Mouse (Mus musculus) kidney, embryonic 16.5 days (tissue): ENCODE results near the gene Tnfrsf9. TPM values are rescaled to one million over a fixed set of nuclear protein-coding genes. Genes with fewer than 3 reads are reported as not detected.

Experiments
- ATAC-seq: fragments of 200-750 bp; cut with Nextera tagmentation; 2 replicates; pipeline ENCODE4 v1.8.0; 2017; ENCODE audit warnings: moderate TSS enrichment; ENCODE audit not compliant: low FRiP score, low TSS enrichment
- H3K27ac ChIP-seq: fragments of 300-500 bp; sonication (generic); 2 replicates; pipeline ENCODE4 v1.5.1; 2014; ENCODE audit warnings: low read length
- H3K27me3 ChIP-seq: fragments of 300-500 bp; sonication (generic); 2 replicates; pipeline ENCODE4 v1.6.1; 2014; ENCODE audit warnings: low read length, control low read depth, mixed read lengths; ENCODE audit not compliant: insufficient read depth
- H3K36me3 ChIP-seq: fragments of 300-500 bp; sonication (generic); 2 replicates; pipeline ENCODE4 v1.6.1; 2014; ENCODE audit warnings: low read length, control low read depth, mixed read lengths; ENCODE audit not compliant: insufficient read depth
- H3K4me1 ChIP-seq: fragments of 300-500 bp; sonication (generic); 2 replicates; pipeline ENCODE4 v1.6.1; 2014; ENCODE audit warnings: low read length, control low read depth, mixed read lengths; ENCODE audit not compliant: insufficient read depth
- H3K4me2 ChIP-seq: fragments of 300-500 bp; sonication (generic); replicated peaks from 2 replicates; pipeline ENCODE4 v1.6.1; 2014; ENCODE audit warnings: low read depth, low read length
- H3K4me3 ChIP-seq: fragments of 300-500 bp; sonication (generic); 2 replicates; pipeline ENCODE4 v1.5.1; 2014; ENCODE audit warnings: mild to moderate bottlenecking, low read length
- H3K9ac ChIP-seq: fragments of 300-500 bp; sonication (generic); replicated peaks from 2 replicates; pipeline ENCODE4 v1.6.1; 2014; ENCODE audit warnings: low read length
- H3K9me3 ChIP-seq: fragments of 300-500 bp; sonication (generic); 2 replicates; pipeline ENCODE4 v1.6.1; 2016; ENCODE audit warnings: low read length, control low read depth
- whole genome bisulfite sequencing: fragments of 180-500 bp; shearing (Covaris S2); extraction: QIAGEN DNeasy Blood & Tissue Kit; methylation state at CpG from one replicate; pipeline ENCODE4 v1.1.7; 2014; 5-methylcytosine and 5-hydroxymethylcytosine counted together
- polyA plus RNA-seq: library from polyadenylated mRNA; unstranded; fragments of >200 nt; fragmentation: Nextera tagmentation; extraction: Ambion mirVana; gene quantifications from 2 replicates; pipeline ENCODE4 v1.2.1, GENCODE M21; 2015

The Tnfrsf9 gene
- 0.26 and 0.40 TPM in 2 replicates for polyA plus RNA-seq

DNA sequence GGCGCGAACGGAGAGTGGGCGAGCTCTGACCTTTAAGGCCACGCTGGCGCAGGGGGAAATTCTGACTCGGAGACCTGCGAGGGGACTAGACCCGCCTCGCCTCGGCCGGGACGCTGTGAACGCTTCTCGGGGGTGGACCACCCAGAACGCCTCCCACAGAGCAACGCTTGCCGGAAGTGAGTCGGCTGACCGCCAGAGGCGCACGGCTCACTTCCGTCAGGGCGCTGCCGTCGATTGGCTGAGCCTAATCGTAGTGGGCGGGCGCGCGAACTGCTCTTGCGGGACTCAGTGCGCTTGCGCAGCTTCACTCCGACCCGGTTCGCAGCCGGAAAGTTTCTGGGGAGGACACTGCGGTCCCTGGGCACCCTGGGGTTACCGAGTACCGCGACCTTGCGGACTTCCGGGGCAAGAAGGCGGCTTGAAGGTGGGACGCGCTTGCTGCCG, at the start of gene Tnfrsf9, which contains the start of gene Park7:
TSS of gene Tnfrsf9 (plus strand) at position 273 of the 444 bp plus-strand sequence.
TSS of gene Park7 (minus strand) at position 148 of the 444 bp plus-strand sequence.
- under 1% methylated on average over 48 of the region's 48 CpGs for WGBS

GRCm38 (mm10) chr4:150865371-150865770, 49.0 kb upstream of the Tnfrsf9 start:
- Histone ChIP-seq H3K36me3 (peaks cover 24% of the 10 kb centered on the region), H3K27ac (no peak overlapping the region), H3K9ac (no peak overlapping the region), H3K4me2 (no peak overlapping the region), H3K9me3 (no peaks in the 10 kb centered on the region), H3K4me1 (peaks cover 23% of the 10 kb centered on the region), H3K27me3 (no peaks in the 10 kb centered on the region), H3K4me3 (no peak overlapping the region)
- no peak for ATAC-seq

More for the DNA sequence above, at the start of gene Tnfrsf9, which contains the start of gene Park7:
- peak; percentile 86 for ATAC-seq
- Histone ChIP-seq H3K4me3 (peak within 1 kb of the TSS; percentile 77), H3K4me1 (peaks cover 16% of the 10 kb centered on the region), H3K27me3 (no peaks in the 10 kb centered on the region), H3K9me3 (no peaks in the 10 kb centered on the region), H3K27ac (peak within 1 kb of the TSS; percentile 92), H3K9ac (peak within 1 kb of the TSS; percentile 73), H3K36me3 (no peaks in the 10 kb centered on the region), H3K4me2 (peak within 1 kb of the TSS; percentile 65)

GRCm38 (mm10) chr4:150866069-150866468, 48.3 kb upstream of the Tnfrsf9 start:
- H3K36me3 ChIP-seq = peaks cover 24% of the 10 kb centered on the region
- H3K9me3 ChIP-seq = no peaks in the 10 kb centered on the region
- H3K27me3 ChIP-seq = no peaks in the 10 kb centered on the region
- peaks cover 27% of the 10 kb centered on the region for H3K4me1 ChIP-seq
- H3K27ac ChIP-seq = no peak overlapping the region
- no peak overlapping the region for H3K4me2 ChIP-seq
- WGBS = 90% methylated on average over 11 of the region's 11 CpGs
- H3K9ac ChIP-seq = no peak overlapping the region
- no peak overlapping the region for H3K4me3 ChIP-seq
- no peak for ATAC-seq

DNA sequence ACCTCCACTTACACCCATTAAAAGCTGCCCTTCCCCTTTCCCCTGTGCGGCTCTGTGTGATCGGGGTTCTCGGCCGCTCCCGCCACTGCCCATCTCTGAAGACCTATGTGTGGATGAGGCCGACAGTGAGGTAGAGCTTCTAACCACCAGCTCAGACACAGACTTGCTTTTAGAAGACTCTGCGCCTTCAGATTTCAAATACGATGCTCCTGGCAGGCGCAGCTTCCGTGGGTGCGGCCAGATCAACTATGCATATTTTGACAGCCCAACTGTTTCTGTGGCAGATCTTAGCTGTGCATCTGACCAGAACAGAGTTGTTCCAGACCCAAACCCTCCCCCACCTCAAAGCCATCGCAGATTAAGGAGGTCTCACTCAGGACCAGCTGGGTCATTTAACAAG, 47.9 kb upstream of the Tnfrsf9 start:
- no peak for ATAC-seq
- Histone ChIP-seq H3K9ac (no peak overlapping the region), H3K36me3 (peaks cover 24% of the 10 kb centered on the region), H3K4me2 (no peak overlapping the region), H3K4me1 (peaks cover 28% of the 10 kb centered on the region), H3K27me3 (no peaks in the 10 kb centered on the region), H3K4me3 (no peak overlapping the region), H3K9me3 (no peaks in the 10 kb centered on the region), H3K27ac (no peak overlapping the region)
- WGBS = 88% methylated on average over 8 of the region's 12 CpGs

- Histone ChIP-seq H3K36me3 (peaks cover 24% of the 10 kb centered on the region), H3K27me3 (no peaks in the 10 kb centered on the region), H3K27ac (no peak overlapping the region), H3K4me2 (no peak overlapping the region), H3K4me1 (peaks cover 35% of the 10 kb centered on the region), H3K9ac (no peak overlapping the region), H3K9me3 (no peaks in the 10 kb centered on the region), H3K4me3 (no peak overlapping the region)
- 76% methylated on average over 6 of the region's 6 CpGs for WGBS
- no peak for ATAC-seq
These were observed 46.2 kb upstream of the Tnfrsf9 start for GRCm38 (mm10) chr4:150868161-150868560.

GRCm38 (mm10) chr4:150868859-150869258, 45.5 kb upstream of the Tnfrsf9 start:
- Histone ChIP-seq H3K4me3 (no peak overlapping the region), H3K27ac (no peak overlapping the region), H3K36me3 (peaks cover 24% of the 10 kb centered on the region), H3K9ac (no peak overlapping the region), H3K4me2 (no peak overlapping the region), H3K27me3 (no peaks in the 10 kb centered on the region), H3K9me3 (no peaks in the 10 kb centered on the region), H3K4me1 (peaks cover 35% of the 10 kb centered on the region)
- no peak for ATAC-seq
- 67% methylated on average over 2 of the region's 2 CpGs for WGBS

DNA sequence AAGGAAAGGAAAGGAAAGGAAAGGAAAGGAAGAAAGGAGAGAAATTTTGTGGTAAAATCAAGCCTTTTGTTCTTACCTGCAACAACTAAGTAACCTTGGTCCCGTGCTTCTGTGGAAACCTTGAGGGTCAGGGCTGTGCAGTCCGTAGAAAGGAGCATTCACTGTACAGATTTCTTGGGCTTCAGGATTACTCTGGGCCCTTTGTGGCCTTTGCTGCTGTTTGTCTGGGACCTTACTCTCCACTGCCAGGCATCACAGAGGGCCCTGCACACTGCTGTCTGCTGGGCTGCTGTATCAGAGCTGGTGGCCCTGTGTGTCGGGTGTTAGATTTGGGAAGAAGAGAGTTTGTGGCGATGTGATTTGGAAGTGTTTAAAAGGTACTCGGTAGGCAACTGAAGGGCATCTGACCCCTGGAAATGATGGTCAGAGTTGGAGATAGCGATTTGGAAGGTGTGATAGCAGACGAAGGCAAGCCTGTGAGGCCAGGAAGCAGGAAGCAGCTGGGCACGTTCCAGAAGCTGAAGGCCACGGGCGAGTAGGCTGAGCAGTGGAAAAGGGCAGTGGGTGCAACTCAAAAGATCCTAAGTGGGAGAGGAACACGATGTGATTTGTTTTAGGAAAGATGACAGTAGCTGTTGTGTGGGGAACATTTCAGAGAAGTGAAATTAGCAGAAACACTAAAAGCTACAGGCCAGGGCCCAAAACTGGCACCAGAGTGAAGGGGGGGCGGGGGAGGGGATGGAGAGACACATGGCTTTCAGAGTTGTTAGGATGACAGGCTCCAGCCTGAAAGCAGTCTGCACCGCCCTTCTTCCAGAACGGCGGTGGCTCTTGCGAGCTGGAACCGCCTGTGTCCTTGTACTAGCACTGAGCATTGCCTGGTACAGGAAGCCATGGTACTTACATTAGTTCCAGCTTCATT, 44.8 kb upstream of the Tnfrsf9 start:
- Histone ChIP-seq H3K9ac (no peak overlapping the region), H3K36me3 (peaks cover 24% of the 10 kb centered on the region), H3K4me2 (no peak overlapping the region), H3K4me3 (no peak overlapping the region), H3K9me3 (no peaks in the 10 kb centered on the region), H3K4me1 (peaks cover 35% of the 10 kb centered on the region), H3K27ac (peak overlapping the region; percentile 36; the same call in 1 of the 2 replicates), H3K27me3 (no peaks in the 10 kb centered on the region)
- 51% methylated on average over 17 of the region's 17 CpGs for whole genome bisulfite sequencing
- no peak for ATAC-seq

DNA sequence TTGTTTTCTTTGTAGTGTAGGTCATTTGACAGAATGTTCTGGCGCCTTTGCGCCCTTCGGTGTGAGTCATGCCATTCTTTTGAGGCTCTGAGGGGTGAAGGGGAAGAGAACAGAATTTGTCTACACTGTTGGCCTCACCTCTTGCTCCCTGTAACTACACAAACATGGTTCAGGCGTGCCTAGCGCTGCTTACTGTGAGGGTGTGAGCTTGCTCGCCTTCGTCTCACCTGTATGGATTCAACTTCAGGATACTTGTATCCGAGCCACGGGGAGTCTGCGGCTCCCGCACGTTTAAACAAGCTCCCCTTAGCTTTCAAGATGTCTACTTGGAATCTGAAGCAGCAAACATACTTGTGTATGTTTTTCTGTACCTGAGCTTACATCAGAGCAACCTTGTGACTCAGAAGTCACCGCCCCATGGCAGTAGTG, 43.4 kb upstream of the Tnfrsf9 start:
- H3K36me3 ChIP-seq = peaks cover 19% of the 10 kb centered on the region
- ATAC-seq = no peak
- peaks cover 35% of the 10 kb centered on the region for H3K4me1 ChIP-seq
- no peaks in the 10 kb centered on the region for H3K9me3 ChIP-seq
- no peak overlapping the region for H3K4me2 ChIP-seq
- no peaks in the 10 kb centered on the region for H3K27me3 ChIP-seq
- H3K9ac ChIP-seq = no peak overlapping the region
- H3K27ac ChIP-seq = 0 out of 2 replicates have a peak overlapping the region, but pooled peaks have one; percentile 9
- H3K4me3 ChIP-seq = no peak overlapping the region
- WGBS = 85% methylated on average over 13 of the region's 13 CpGs

GRCm38 (mm10) chr4:150871392-150872138, 42.8 kb upstream of the Tnfrsf9 start:
- H3K4me3 ChIP-seq = no peak overlapping the region
- H3K4me2 ChIP-seq = no peak overlapping the region
- peak overlapping the region; percentile 23 for H3K27ac ChIP-seq
- peaks cover 13% of the 10 kb centered on the region for H3K36me3 ChIP-seq
- H3K27me3 ChIP-seq = no peaks in the 10 kb centered on the region
- peaks cover 35% of the 10 kb centered on the region for H3K4me1 ChIP-seq
- ATAC-seq = peak; percentile 62
- peak overlapping the region; percentile 32; the same call in 1 of the 2 replicates for H3K9ac ChIP-seq
- H3K9me3 ChIP-seq = no peaks in the 10 kb centered on the region
- 40% methylated on average over 10 of the region's 10 CpGs for WGBS
